Mouse (Mus musculus): ENCODE data around the gene Eef1akmt3. TPM values are rescaled to one million over a fixed set of nuclear protein-coding genes. Genes with fewer than 3 reads are reported as not detected.

Gene Eef1akmt3
- polyA plus RNA-seq, 1 experiment from 2014 or later: 0.07 TPM

GRCm38 (mm10) chr10:126981746-126982145, 59.6 kb downstream of the Eef1akmt3 start:
- no peak for DNase-seq (ENCODE audit: low spot score)
- no peaks in the 10 kb centered on the region for H3K9me3 ChIP-seq
- peaks cover 13% of the 10 kb centered on the region; the same call in 1 of the 2 replicates for H3K36me3 ChIP-seq
- H3K27ac ChIP-seq: no peak overlapping the region
- peak overlapping the region; percentile 99 for H3K4me3 ChIP-seq
- H3K27me3 ChIP-seq (ENCODE audit: insufficient read depth, poor library complexity, severe bottlenecking): no peaks in the 10 kb centered on the region
- WGBS: 70% methylated on average over 3 of the region's 3 CpGs
- H3K4me1 ChIP-seq (replicated peaks): peaks cover 88% of the 10 kb centered on the region

MicroRNAs encoded within 50 kb of the gene (microRNA counts, 519-probe panel; counts per million panel counts)
- microRNA mmu-miR-26a (1,255 counts per million, percentile 77 among the panel's probes with 10 or more counts), microRNA mmu-miR-546 (1,255 counts per million, percentile 77 among the panel's probes with 10 or more counts)

Other genes starting within 250 kb of the Eef1akmt3 start
- gene Atp23, start 140.2 kb downstream of the Eef1akmt3 start, polyA plus RNA-seq (2016; fragmentation: Nextera tagmentation; extraction: Ambion mirVana): 15.4 and 19.5 TPM in 2 replicates
- gene Ctdsp2, start 62.8 kb downstream of the Eef1akmt3 start, polyA plus RNA-seq (2016; fragmentation: Nextera tagmentation; extraction: Ambion mirVana): 33.5 and 36.5 TPM in 2 replicates
- 0.63 and 1.6 TPM in 2 replicates for gene Avil, start 40.8 kb downstream of the Eef1akmt3 start, polyA plus RNA-seq (2016; fragmentation: Nextera tagmentation; extraction: Ambion mirVana)
- 91.4 and 97.4 TPM in 2 replicates for gene Tsfm, start 10.7 kb downstream of the Eef1akmt3 start, polyA plus RNA-seq (2016; fragmentation: Nextera tagmentation; extraction: Ambion mirVana)
- 39.2 and 51.0 TPM in 2 replicates for gene Mettl1, start 99 bp downstream of the Eef1akmt3 start, polyA plus RNA-seq (2016; fragmentation: Nextera tagmentation; extraction: Ambion mirVana)
- 0.06 and 0.34 TPM in 2 replicates for gene Cyp27b1, start 6.7 kb upstream of the Eef1akmt3 start, polyA plus RNA-seq (2016; fragmentation: Nextera tagmentation; extraction: Ambion mirVana)
- gene March9, start 18.7 kb upstream of the Eef1akmt3 start, polyA plus RNA-seq (2016; fragmentation: Nextera tagmentation; extraction: Ambion mirVana): 1.2 and 1.6 TPM in 2 replicates
- gene Cdk4, start 22.0 kb upstream of the Eef1akmt3 start, polyA plus RNA-seq (2016; fragmentation: Nextera tagmentation; extraction: Ambion mirVana): 2,665 and 2,802 TPM in 2 replicates
- gene Tspan31, start 28.8 kb upstream of the Eef1akmt3 start, polyA plus RNA-seq (2016; fragmentation: Nextera tagmentation; extraction: Ambion mirVana): 177 and 187 TPM in 2 replicates
- 0.12 and 0.33 TPM in 2 replicates for gene Agap2, start 33.8 kb upstream of the Eef1akmt3 start, polyA plus RNA-seq (2016; fragmentation: Nextera tagmentation; extraction: Ambion mirVana)
- gene Os9, start 79.6 kb upstream of the Eef1akmt3 start, polyA plus RNA-seq (2016; fragmentation: Nextera tagmentation; extraction: Ambion mirVana): 69.4 and 85.5 TPM in 2 replicates
- gene B4galnt1, start 123.7 kb upstream of the Eef1akmt3 start, polyA plus RNA-seq (2016; fragmentation: Nextera tagmentation; extraction: Ambion mirVana): 4.4 and 12.7 TPM in 2 replicates
- gene Slc26a10, start 139.1 kb upstream of the Eef1akmt3 start, polyA plus RNA-seq (2016; fragmentation: Nextera tagmentation; extraction: Ambion mirVana): 1.6 and 2.1 TPM in 2 replicates
- 29.8 and 33.5 TPM in 2 replicates for gene Arhgef25, start 148.6 kb upstream of the Eef1akmt3 start, polyA plus RNA-seq (2016; fragmentation: Nextera tagmentation; extraction: Ambion mirVana)
- 110 and 151 TPM in 2 replicates for gene Dtx3, start 154.2 kb upstream of the Eef1akmt3 start, polyA plus RNA-seq (2016; fragmentation: Nextera tagmentation; extraction: Ambion mirVana)
- gene Pip4k2c, start 170.1 kb upstream of the Eef1akmt3 start, polyA plus RNA-seq (2016; fragmentation: Nextera tagmentation; extraction: Ambion mirVana): 17.9 and 21.9 TPM in 2 replicates
- 24.4 and 39.4 TPM in 2 replicates for gene Kif5a, start 221.8 kb upstream of the Eef1akmt3 start, polyA plus RNA-seq (2016; fragmentation: Nextera tagmentation; extraction: Ambion mirVana)
- 222 and 255 TPM in 2 replicates for gene Dctn2, start 224.9 kb upstream of the Eef1akmt3 start, polyA plus RNA-seq (2016; fragmentation: Nextera tagmentation; extraction: Ambion mirVana)
- 12.8 and 16.3 TPM in 2 replicates for gene Mbd6, start 247.5 kb upstream of the Eef1akmt3 start, polyA plus RNA-seq (2016; fragmentation: Nextera tagmentation; extraction: Ambion mirVana)